Mouse (Mus musculus): ENCODE results near the gene Foxc2.

Gene Foxc2

DNA sequence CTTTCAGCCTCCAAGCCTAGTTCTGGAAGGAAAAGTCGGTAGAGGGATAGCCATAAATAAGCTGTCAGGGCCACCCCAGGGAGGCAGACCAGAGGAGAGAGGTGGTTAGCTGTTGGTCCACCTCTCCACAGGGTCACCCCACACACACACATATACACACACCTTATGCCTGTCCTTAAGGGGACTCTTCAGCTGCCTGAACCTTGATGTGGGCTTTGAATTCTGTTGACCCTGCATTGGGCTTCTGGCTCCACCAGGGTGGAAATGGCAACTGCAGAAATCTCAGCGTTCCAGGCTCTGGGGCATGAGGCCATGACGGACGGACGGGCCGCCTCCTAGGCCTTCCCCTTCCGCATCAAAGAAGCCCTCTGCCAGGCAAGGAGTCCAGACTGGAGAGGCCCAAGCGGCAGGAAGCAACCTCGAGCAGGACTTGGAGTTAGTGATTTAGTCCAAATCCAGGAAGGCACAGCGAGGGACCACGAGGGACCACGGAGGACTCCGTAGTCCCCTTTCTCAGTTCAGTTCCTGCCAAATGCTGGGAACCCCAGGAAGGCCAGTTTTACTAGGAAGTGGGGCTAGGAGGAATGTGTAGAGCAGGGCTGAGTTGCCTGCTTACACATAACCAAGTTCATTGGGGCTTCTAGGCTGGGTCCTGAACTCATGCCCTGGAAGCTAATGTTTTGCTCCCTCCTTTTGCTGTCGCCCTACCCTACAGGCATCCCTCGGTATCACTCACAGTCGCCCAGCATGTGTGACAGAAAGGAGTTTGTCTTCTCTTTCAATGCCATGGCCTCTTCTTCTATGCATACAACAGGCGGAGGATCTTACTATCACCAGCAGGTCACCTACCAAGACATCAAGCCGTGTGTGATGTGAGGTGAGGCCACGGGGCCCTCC lies 29.7 kb upstream of the Foxc2 start:
- no peak for DNase-seq (ENCODE audit: low spot score)

DNA sequence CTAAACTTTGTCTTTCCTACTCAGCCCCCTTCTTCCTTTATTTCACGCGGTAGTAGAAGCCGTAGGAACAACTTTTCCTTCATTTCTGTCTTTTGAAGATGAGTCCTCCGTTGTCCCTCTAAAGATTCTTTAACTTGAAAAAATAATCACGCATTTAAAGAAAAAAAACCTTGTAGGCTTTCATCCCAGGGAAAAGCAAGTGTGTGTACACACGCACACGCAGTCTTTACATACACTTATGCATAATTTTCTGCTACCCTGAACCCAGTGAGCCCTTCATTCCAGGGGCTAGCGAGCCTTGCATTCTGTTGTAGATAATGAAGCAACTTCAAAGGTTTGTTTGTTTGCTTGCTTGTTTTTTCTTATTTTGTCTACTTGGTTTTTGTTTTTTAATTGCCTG lies 27.7 kb upstream of the Foxc2 start:
- DNase-seq (ENCODE audit: low spot score) = no peak

DNA sequence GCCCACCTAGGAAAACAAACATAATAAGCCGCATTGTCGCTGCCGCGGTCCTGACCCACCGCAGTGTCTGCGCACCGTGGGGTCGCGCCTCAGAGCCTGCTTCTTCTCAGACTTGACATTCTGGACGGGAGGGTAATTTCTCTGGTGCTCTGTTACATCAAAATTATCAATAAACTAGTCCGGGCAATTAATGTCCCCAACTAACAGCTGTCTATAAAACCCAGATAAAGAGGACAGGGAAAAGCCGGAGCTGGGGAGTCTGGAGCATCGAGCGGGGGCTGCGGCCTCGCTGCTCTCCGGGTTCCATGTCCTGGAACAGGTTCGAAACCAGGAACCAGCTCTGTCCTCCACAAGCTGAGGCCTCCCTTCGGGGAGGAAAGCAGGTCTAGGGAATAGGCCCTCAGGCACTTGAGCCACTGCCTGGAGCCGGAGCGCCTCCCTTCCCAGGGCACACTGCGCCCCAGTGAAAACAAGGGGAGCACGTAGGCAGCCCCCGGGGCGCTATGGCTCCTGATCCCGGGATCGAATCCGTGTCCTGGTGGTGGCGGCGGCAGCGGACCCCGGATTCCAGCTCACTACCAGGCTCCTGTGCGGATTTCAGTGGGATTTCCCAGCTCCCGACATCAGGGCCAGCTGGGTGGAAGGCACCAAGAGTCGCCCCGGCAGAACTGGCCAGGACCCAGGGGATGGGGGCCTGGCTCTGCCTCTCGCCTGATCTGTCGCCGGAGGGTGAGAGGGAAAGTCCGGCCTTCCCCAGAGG lies 26.9 kb upstream of the Foxc2 start:
- DNase-seq (ENCODE audit: low spot score) = no peak

DNA sequence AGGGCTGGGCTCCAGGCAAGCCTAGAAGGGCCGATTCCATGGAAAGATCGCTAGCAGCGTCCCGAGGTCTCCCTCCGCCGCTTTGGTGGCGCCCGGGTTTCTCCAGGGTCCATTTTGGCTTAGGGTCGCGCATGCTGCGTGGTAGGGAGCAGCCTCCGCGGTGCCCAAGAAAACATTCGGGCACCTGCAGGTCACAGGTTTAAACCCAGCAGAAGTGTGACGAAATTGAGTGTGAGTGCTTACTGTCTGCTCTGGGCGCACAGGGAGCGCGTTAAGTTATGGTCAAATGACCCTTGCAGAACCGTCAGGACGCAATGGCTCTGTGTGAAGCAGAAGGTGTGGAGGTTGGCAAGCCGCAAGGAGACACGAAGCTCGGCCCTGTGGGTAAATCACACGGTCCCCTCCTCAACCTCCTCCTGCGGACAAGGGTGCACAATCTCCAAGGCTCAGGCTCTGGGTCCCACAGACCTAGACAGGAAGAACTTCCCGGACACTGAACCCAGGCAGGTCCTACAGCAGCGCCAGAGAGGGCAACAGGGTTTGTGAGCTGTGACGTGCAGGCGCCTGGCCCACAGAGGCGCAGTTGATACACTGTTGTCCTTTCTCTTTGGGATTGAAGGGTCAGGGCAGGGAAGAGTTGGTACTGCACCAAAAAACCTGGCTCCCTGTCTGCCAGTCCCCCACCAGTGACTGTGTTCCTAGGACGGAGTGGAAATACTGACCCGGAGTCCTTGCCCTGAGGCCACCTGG lies 26.2 kb upstream of the Foxc2 start:
- DNase-seq (ENCODE audit: low spot score) = no peak

DNA sequence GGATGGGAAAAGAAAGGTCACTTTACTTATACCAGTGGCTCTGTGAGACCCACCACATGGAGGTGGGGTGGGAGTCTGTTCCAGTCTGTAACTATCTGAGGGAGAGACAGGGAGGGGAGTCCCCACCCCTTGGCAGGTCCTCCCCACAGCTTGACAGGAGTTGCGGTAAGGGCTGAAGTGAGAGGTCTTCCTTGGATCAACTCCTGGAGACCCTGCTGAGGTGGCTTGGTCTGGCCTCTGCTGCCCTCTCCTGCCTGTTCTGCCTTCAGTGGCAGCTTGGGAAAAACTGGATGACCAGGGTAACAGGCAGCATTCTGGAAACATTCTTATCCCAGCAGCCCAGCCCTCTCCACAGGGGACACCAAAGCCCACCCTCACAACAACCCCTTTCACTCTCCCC lies 25.3 kb upstream of the Foxc2 start:
- no peak for DNase-seq (ENCODE audit: low spot score)

DNA sequence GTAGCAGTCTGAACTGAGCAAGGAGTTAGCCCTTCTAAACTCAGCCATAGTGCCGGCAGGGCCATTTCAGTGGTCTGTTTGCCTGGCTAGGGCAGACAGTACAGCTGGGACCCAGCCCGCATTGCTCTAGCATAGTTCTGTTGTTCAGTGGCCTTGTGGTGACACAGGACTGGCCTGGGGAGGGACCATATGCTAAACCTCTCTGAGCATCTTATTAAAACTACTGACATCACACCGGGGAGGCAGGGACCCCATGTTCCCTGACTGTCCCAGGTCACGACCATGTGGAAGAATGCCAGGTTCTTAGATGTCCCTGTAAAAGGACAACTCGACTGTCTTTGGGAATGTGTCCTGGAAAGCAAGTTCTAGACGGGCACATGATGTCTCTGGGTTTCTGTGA lies 23.8 kb upstream of the Foxc2 start:
- no peak for DNase-seq (ENCODE audit: low spot score)

DNA sequence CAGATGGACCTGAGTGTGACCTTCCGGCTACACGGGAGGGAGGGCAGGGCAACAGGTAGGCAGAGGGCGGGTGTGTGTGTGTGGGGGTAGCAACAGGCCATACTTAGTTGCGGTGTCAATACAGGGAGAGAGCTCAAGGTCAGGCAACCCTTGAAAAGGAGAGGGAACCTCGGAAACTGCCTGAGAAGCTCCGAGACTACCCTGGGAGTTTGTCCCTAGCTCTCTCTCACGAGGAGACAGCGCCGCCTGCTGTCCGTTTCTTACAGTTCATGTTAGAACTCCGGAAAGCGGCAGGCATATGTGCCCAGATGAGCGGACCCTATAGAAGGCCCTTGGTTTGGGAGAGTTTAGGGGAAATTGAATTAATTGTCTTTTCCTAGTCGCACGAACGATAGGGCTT lies 23.3 kb upstream of the Foxc2 start:
- DNase-seq (ENCODE audit: low spot score) = peak; percentile 46

DNA sequence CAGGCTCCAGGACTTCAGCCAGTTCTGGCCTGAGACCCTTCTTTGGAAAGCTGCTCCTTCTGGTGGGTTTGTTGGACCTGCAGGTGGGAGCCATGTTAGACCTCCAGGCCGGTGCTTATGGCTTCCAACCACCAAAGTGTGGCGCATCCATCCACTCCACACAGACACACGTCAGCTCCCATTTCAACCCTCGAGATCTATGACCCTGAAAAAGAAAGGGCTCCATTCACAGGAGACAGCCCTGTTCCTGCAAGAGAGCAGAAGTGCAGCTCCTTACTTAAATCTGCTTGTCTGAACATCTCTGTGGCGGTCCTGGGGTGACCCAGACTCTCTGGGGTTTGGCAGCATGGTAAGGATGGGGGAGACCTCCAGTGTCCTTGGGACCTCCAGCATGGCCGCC lies 22.5 kb upstream of the Foxc2 start:
- DNase-seq (ENCODE audit: low spot score) = no peak

DNA sequence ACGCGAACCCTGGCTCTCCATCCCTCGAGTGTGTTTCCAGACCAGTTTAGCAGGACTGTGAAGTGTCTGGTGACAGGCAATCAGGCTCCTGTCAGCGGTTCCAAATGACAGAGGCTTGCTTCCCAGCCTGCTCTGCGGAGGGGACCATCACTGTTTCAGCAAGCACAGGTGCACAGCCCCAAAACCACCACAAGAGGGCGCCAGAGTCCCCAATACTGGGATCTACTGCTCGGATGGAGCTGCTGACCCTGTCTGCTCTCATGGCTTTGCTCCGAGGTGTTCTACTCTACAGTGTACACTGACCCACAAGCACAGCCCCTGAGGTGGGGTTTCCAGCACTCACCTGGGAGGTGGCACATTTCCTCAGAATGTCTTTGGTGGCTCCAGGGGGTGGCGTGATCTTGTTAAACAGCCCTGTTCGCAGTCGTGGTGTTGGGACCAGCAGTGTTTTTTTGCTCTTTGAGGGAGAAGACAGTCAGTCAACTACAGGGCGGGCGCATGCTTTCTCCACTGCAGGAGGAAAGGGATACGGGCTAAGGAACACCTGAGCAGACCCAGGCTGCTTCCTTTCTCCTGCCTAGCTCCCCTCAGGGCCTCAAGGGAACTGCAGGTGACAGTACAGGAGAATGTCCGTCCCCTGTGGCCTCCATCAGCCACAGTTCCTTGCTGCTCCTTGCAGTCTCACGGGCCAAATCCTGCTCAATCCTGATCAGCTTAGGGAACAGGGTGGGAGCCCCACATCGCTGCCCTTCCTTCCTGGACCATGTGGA lies 11.7 kb upstream of the Foxc2 start:
- DNase-seq (ENCODE audit: low spot score) = peak; percentile 51

DNA sequence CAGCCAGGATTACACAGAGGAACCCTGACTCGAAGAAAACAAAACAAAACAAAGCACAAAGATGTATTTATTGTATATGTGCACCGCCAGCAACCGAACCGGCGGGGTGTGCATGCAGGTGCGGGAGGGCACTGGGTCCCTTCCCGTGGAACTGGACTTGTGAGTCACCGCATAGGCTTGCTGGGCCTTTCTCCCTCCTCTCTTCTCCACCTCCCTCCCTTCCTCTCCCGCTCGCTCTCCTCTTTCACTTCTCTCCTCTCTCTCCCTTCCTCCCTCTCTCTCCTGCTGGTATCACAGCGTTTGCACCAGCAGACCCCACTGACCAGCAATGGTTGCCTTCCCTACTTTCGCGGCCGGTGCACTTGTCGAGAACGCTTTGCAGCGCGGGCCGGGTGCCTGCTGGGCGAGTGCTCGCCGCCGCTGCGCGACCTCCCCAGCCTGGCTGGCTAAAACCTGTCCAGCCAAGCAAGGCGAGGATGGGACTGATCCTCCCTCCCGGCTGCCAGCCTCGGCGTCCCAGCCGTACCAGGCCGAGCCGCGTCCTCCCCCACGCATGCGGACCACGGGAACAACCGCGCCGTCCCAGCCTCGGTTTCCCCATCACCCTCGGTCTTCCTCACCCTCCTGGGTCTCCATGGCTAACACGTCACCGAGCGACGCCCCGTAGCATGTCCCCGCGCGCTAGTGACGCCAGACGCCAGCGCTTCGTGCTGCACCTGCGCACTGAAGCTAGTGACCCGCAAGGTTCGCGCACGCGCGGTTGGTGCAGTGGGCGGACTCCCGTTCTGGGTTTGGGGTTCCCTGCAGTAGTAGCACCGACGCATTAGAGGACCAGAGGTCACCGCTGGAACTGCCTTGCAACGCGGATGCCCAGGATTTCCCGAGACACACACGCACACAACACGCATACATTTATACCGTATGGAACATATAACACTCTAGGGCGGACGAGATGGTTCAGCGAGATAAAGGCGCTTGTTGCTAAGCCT lies 8.0 kb upstream of the Foxc2 start, which contains the start of gene Mthfsd:
Gene Mthfsd (minus strand): TSS at position 725 of the 989 bp plus-strand sequence.
- DNase-seq (ENCODE audit: low spot score) = peak; percentile 92

DNA sequence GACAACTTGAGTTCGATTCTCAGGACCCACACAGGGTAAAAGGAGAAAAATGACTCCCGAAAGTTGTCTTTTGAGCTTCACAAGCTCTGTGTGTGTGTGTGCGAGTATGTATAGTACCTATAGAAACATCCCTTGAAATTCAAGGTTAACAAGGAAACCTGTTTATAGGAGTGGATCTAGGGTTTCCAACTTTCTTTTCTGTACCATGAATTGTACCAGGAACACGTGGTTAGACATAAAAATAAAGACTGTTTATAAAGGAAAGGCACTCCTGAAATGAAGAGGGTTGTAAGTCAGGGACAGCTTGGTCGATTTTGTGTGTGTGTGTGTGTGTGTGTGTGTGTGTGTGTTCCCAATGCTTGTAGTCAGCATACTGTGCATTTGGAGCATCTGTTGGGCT lies 7.3 kb upstream of the Foxc2 start:
- DNase-seq (ENCODE audit: low spot score) = no peak

DNA sequence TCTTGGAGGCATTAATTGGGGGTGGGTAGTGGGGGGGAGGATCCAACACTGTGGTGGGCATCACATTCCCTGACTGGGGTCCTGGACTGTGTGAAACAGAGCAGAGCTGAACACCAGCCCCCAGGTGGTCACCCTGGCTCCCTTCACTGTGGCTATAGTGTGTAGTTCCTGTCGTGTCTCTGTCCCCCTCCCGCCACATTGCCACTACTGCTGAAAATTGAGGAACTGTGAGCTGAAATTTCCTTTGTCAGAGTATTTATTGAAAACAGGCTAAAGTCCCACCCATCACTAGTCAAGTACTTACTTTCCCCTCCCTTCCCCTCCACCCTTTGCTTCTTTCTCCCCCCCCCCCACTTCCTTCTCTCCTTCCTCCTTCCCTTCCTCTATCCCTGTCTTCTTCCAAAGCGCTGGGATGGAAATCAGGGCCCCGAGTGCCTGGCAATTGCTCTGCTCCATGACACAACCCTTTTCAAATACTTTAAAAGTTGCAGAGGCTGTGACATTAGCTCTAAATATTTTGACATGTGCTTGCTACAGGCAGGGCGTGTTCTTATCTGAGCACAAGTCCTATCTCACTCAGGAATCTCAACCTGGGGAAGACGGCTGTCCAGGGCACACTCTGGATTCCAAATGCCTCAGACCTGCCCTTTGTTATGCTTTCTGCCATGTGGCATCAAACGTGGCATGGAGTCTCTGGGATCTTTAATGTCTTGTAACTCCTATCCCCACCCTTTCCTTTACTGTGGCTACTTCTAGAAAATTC lies 4.6 kb upstream of the Foxc2 start:
- DNase-seq (ENCODE audit: low spot score) = no peak

DNA sequence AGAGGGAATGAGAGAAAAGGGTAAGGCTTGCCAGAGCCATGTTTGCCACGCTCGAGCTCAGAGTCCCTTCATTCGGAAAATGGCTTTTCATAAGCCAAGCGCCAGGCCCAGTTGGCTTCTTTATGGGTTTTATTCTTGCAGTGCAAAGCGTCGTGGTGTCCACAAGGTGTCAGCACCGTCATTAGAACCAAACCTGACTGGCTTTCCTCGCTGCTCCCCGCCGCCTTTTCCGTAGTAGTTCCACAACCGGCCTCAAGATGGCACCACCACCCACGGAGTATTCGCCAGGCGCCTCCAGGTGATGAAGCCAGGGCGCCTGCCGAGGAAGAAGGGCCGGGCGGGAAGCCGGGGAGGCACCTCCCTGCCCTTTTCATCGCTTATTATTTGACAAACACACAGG lies 2.7 kb upstream of the Foxc2 start:
- DNase-seq (ENCODE audit: low spot score) = peak; percentile 83

DNA sequence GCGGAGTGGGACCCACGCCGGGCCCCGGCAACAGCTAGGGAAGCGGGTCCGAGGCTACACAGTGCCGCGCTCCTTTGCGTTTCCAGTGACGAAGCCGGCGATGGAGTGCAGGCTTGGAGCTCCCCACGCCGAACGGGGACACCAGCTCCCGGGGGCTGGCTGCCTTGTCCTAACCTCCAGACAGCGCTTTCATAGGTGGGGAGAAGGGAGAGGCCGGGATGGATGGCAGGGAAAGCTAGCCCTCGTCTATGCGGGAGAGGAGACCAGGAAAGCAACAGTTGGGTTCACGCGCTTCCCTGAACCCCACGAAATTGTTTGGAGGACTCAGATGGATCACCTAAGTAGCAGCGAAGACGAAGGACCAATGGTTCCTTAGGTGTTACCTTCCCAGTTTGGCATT lies 835 bp upstream of the Foxc2 start:
- no peak for DNase-seq (ENCODE audit: low spot score)

DNA sequence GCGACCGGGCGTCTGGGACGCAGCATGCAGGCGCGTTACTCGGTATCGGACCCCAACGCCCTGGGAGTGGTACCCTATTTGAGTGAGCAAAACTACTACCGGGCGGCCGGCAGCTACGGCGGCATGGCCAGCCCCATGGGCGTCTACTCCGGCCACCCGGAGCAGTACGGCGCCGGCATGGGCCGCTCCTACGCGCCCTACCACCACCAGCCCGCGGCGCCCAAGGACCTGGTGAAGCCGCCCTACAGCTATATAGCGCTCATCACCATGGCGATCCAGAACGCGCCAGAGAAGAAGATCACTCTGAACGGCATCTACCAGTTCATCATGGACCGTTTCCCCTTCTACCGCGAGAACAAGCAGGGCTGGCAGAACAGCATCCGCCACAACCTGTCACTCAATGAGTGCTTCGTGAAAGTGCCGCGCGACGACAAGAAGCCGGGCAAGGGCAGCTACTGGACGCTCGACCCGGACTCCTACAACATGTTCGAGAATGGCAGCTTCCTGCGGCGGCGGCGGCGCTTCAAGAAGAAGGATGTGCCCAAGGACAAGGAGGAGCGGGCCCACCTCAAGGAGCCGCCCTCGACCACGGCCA lies 717 bp downstream of the Foxc2 start:
- DNase-seq (ENCODE audit: low spot score) = no peak

DNA sequence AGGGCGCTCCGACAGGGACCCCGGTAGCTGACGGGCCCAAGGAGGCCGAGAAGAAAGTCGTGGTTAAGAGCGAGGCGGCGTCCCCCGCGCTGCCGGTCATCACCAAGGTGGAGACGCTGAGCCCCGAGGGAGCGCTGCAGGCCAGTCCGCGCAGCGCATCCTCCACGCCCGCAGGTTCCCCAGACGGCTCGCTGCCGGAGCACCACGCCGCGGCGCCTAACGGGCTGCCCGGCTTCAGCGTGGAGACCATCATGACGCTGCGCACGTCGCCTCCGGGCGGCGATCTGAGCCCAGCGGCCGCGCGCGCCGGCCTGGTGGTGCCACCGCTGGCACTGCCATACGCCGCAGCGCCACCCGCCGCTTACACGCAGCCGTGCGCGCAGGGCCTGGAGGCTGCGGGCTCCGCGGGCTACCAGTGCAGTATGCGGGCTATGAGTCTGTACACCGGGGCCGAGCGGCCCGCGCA lies 1.2 kb downstream of the Foxc2 start:
- DNase-seq (ENCODE audit: low spot score) = no peak

DNA sequence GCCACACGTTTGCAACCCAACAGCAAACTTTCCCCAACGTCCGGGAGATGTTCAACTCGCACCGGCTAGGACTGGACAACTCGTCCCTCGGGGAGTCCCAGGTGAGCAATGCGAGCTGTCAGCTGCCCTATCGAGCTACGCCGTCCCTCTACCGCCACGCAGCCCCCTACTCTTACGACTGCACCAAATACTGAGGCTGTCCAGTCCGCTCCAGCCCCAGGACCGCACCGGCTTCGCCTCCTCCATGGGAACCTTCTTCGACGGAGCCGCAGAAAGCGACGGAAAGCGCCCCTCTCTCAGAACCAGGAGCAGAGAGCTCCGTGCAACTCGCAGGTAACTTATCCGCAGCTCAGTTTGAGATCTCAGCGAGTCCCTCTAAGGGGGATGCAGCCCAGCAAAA lies 1.9 kb downstream of the Foxc2 start:
- no peak for DNase-seq (ENCODE audit: low spot score)

DNA sequence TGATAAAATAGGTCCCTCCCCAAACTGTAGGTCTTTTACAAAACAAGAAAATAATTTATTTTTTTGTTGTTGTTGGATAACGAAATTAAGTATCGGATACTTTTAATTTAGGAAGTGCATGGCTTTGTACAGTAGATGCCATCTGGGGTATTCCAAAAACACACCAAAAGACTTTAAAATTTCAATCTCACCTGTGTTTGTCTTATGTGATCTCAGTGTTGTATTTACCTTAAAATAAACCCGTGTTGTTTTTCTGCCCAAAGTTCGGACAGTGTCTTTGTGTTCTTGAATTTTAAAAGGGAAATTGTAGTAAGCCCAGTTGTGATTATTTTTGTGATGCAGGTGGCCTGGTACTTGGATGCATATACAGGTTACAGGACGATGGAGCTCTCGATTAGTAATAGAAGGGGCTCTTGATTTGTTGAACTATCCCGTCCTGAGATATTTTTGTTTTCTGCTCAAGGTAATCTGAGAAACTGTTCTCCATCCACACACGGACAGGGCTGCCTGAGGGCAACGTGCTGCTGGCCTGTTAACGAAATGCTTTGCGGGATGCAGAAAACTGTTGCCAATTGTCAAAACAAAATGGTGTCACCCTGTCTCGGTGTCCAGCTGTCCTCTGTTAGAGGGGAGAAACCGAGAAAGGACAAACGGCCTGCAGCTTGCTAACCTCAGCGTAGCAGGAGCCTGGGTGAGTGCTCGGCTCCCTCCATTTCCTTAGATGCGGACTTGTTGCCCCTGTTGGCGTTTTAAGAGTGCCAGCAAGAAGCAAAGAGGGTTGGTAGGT lies 2.9 kb downstream of the Foxc2 start:
- DNase-seq (ENCODE audit: low spot score) = no peak

Measured in spleen, adult 12 weeks (tissue).